Mouse (Mus musculus) brain, embryonic 14.5 days (tissue): ENCODE data around the gene 4930415O20Rik.

ENCODE experiments used
- CTCF ChIP-seq: fragments of 200-500 bp; IDR thresholded peaks from 2 replicates; pipeline ENCODE4 v1.5.1; 2012; ENCODE audit warnings: inconsistent platforms, mild to moderate bottlenecking, moderate library complexity, borderline replicate concordance; ENCODE audit not compliant: insufficient read depth, insufficient read length; ENCODE audit errors: extremely low read depth
- POLR2A ChIP-seq: fragments of 200-500 bp; IDR thresholded peaks from 2 replicates; pipeline ENCODE4 v1.6.1; 2012; ENCODE audit warnings: mild to moderate bottlenecking, inconsistent platforms, borderline replicate concordance; ENCODE audit not compliant: poor library complexity, insufficient read depth, insufficient read length, severe bottlenecking; ENCODE audit errors: extremely low read depth

- TF ChIP-seq CTCF (no peak), POLR2A (no peak)
Measured at GRCm38 (mm10) chr15:98614971-98615370, 44.2 kb downstream of the 4930415O20Rik start.
